Mouse (Mus musculus): ENCODE data around the gene Olfr530. TPM values are rescaled to one million over a fixed set of nuclear protein-coding genes. Genes with fewer than 3 reads are reported as not detected.

Gene Olfr530
- not detected in 2 replicates for polyA plus RNA-seq (2015; fragmentation: Nextera tagmentation; extraction: Ambion mirVana)

DNA sequence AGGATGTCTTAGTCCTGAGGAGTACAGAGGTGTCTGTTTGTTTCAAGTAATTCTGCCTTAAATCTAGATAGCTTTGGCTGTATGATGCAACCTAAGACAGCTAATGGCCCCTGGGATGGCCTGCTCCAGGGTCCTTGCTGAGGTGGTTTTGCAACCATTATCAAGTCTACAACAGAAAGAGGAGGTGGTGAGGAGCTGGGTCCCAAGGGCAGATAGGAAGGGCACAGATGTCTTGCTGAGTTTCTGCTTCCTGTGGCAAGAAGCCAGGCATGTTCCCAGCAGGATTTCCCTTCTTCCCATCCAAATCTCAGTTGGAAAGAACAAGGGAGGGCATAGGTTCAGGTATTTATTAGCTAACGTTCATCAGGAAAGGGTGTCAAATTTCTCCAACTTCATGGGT, at the start of gene Olfr530:
Olfr530 (minus strand) TSS at position 101 of the 400 bp plus-strand sequence.
- ATAC-seq (ENCODE audit: borderline replicate concordance, extremely low read depth, low FRiP score, low TSS enrichment) = no peak
- no peak within 1 kb of the TSS for H3K9ac ChIP-seq
- no peak within 1 kb of the TSS for H3K4me3 ChIP-seq
- H3K4me2 ChIP-seq = no peak within 1 kb of the TSS
- H3K36me3 ChIP-seq = no peaks in the 10 kb centered on the region
- no peaks in the 10 kb centered on the region for H3K4me1 ChIP-seq
- H3K9me3 ChIP-seq = no peaks in the 10 kb centered on the region
- WGBS = 33% methylated on average over 1 of the region's 1 CpGs
- no peak within 1 kb of the TSS for H3K27ac ChIP-seq
- no peaks in the 10 kb centered on the region for H3K27me3 ChIP-seq

DNA sequence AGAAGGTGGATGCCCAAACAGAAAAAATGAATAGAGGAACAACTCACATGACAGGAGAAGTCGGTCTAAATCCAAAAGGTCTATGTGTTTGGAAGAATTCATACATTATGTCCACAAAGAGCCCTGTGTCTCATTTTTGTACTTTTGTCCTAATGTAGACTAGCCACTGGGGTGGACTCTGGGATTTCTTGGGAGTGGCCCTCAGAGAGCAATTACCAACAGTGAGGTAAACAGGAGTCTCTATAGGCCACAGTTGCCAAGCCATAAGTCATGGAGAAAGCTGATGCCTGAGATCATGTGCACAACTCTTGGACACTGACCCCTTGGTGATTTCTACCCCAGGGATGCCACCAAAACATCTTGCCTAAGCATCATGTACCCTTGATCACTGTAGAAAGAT, 45.4 kb upstream of the Olfr530 start, which contains the start of gene Olfr532:
Olfr532 (minus strand) TSS at position 101 of the 400 bp plus-strand sequence.
- no peaks in the 10 kb centered on the region for H3K4me1 ChIP-seq
- no peaks in the 10 kb centered on the region for H3K9me3 ChIP-seq
- H3K4me3 ChIP-seq = no peak within 1 kb of the TSS
- 95% methylated on average over 1 of the region's 1 CpGs for WGBS
- no peaks in the 10 kb centered on the region for H3K36me3 ChIP-seq
- no peak within 1 kb of the TSS for H3K27ac ChIP-seq
- no peak within 1 kb of the TSS for H3K9ac ChIP-seq
- H3K27me3 ChIP-seq = no peaks in the 10 kb centered on the region
- H3K4me2 ChIP-seq = no peak within 1 kb of the TSS
- no peak for ATAC-seq (ENCODE audit: borderline replicate concordance, extremely low read depth, low FRiP score, low TSS enrichment)

DNA sequence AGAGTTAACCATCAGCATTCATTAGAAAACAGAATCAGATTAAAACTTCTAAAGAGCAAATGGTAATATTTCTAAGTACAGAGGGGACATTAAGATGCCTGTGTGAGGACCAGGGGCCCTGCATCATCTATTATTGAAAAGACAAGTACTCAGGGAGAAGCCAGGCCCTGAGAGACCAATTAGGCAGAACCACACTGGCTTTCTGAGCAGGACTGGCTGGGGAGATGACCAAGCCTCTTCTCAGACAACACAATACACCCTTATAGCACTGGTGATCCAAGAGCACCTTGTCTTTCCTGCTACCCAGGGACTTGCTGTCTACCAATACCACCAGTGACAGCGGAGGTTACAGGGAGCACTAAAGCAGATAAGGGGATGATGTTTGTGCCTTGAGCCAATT, 26.7 kb upstream of the Olfr530 start, which contains the start of gene Olfr531:
Olfr531 (minus strand) TSS at position 101 of the 400 bp plus-strand sequence.
- no peak for ATAC-seq (ENCODE audit: borderline replicate concordance, extremely low read depth, low FRiP score, low TSS enrichment)

DNA sequence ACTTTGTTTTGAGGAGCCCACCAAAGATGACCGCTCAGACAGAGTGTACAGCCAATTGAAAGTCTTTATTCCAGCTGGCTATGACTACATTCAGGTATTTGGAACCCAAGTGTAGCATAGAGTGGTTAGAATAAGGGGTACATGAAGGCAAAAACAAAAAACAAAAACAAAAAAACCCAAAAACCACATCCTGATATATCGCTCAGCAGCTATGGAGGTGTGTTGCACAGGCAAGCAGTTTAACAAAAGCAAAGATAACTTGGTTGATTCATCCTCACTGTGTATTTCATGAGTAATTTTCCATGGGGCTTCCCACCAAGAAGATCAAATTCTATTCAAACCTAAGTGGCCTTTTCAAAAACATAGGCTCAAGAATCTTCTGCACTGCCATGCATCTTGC, 780 bp upstream of the Olfr530 start:
- Histone ChIP-seq H3K4me1 (no peaks in the 10 kb centered on the region), H3K27ac (no peak overlapping the region), H3K4me3 (no peak overlapping the region), H3K9ac (no peak overlapping the region), H3K27me3 (no peaks in the 10 kb centered on the region), H3K9me3 (no peaks in the 10 kb centered on the region), H3K4me2 (no peak overlapping the region), H3K36me3 (no peaks in the 10 kb centered on the region)
- WGBS = 92% methylated on average over 2 of the region's 2 CpGs
- no peak for ATAC-seq (ENCODE audit: borderline replicate concordance, extremely low read depth, low FRiP score, low TSS enrichment)

More for the DNA sequence above, 26.7 kb upstream of the Olfr530 start, which contains the start of gene Olfr531:
- Histone ChIP-seq H3K27ac (no peak within 1 kb of the TSS), H3K9me3 (no peaks in the 10 kb centered on the region), H3K4me2 (no peak within 1 kb of the TSS), H3K4me1 (no peaks in the 10 kb centered on the region), H3K36me3 (no peaks in the 10 kb centered on the region), H3K4me3 (no peak within 1 kb of the TSS), H3K27me3 (no peaks in the 10 kb centered on the region), H3K9ac (no peak within 1 kb of the TSS)
- 76% methylated on average over 1 of the region's 1 CpGs for WGBS

DNA sequence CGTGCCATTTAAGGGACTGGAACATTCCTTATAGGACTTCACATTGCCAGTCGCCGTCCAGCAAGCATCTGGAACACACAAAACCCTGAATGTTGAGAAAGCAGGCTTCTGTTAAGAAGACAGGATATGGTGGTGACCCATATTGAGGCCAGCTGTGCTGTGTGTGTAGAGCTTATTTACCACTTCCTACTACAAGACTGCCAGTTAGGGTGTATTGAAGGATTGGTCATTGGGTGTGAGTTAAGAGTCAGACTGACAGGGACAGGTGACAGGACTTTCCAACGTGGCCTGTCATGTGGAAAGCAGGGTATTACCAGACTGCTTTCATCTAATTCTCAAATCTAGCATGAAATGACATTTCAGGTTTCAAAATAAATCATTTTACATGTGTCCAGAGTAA, 1.8 kb downstream of the Olfr530 start:
- no peak for ATAC-seq (ENCODE audit: borderline replicate concordance, extremely low read depth, low FRiP score, low TSS enrichment)
- H3K4me3 ChIP-seq = no peak overlapping the region

DNA sequence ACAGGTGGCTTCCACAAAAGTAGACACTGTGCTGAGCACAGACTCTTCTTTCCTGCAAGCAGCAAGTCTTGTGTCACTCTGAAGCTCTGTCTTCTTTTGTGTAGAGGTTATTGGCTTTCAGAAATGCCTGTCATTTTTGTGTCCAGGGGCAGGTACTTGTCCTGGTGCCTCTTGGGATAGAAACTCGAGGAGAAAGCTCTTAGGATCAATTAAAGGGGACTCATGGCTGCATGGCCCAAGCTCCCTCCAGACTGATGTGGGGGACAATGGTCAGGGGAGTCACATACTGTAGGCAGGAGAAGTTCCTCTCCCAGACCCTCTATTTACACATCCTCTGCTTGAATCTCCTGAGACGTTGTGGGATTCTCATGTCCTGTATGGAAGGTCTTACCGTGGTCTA, 14.6 kb downstream of the Olfr530 start, which contains the start of gene Olfr60:
Olfr60 (minus strand) TSS at position 101 of the 400 bp plus-strand sequence.
- Histone ChIP-seq H3K9ac (no peak within 1 kb of the TSS), H3K27ac (no peak within 1 kb of the TSS), H3K36me3 (no peaks in the 10 kb centered on the region), H3K9me3 (no peaks in the 10 kb centered on the region), H3K27me3 (no peaks in the 10 kb centered on the region), H3K4me3 (no peak within 1 kb of the TSS), H3K4me1 (no peaks in the 10 kb centered on the region), H3K4me2 (no peak within 1 kb of the TSS)
- no peak for ATAC-seq (ENCODE audit: borderline replicate concordance, extremely low read depth, low FRiP score, low TSS enrichment)
- 62% methylated on average over 3 of the region's 3 CpGs for WGBS

More for the DNA sequence above, 1.8 kb downstream of the Olfr530 start:
- Histone ChIP-seq H3K27me3 (no peaks in the 10 kb centered on the region), H3K4me1 (no peaks in the 10 kb centered on the region), H3K4me2 (no peak overlapping the region), H3K9me3 (no peaks in the 10 kb centered on the region), H3K27ac (no peak overlapping the region), H3K36me3 (no peaks in the 10 kb centered on the region), H3K9ac (no peak overlapping the region)
- 64% methylated on average over 4 of the region's 4 CpGs for WGBS

DNA sequence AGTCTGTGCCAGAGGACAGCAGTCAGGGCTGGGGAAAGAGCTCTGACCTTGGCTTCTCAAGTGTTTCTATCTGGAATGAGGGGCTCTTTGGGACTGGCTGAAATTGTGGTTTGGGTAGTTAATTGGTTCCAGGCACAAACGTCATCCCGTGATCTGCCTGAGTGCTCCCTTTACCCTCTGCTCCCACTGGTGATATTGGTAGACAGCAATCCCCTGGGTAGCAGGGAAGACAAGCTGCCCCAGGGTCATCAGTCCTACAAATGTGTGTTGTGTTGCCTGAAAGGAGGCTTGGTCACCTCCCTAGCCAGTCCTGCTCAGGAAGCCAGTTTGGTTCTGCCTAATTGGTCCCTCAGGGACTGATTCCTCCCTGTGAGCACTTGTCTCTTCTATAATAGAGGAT, 42.4 kb downstream of the Olfr530 start, which contains the start of gene Olfr527:
Olfr527 (plus strand) TSS at position 301 of the 400 bp plus-strand sequence.
- no peaks in the 10 kb centered on the region for H3K27me3 ChIP-seq
- no peak within 1 kb of the TSS for H3K4me2 ChIP-seq
- H3K4me3 ChIP-seq = no peak within 1 kb of the TSS
- H3K9ac ChIP-seq = no peak within 1 kb of the TSS
- no peak for ATAC-seq (ENCODE audit: borderline replicate concordance, extremely low read depth, low FRiP score, low TSS enrichment)
- no peak within 1 kb of the TSS for H3K27ac ChIP-seq
- 78% methylated on average over 2 of the region's 2 CpGs for WGBS
- H3K4me1 ChIP-seq = no peaks in the 10 kb centered on the region
- H3K9me3 ChIP-seq = no peaks in the 10 kb centered on the region
- no peaks in the 10 kb centered on the region for H3K36me3 ChIP-seq

DNA sequence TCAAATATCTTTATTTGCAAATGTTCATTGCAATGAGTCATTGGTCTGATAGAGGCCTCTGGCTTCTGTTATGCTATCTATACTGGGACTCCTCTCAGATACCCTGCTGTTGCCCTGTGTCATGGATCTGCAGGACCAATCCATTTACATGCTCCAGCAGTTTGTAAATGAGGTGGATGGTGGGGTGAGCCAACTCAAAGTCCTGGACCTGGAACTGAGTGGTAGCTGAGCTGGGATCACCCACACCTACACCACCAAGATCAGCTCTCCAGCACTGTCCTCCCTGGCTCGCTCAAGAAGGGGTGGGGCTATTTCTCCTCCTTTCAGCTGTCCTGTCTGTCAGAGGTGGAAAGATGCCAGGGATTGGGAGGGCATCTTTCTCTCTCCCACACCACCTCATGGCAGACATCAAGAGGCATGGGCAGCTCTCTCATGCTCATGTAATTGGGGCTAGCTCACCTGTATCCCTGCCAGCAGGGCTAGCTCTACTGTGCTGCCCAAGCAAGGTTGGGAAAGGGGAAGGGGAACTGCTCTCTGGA, 46.3 kb downstream of the Olfr530 start:
- no peak; the same call in 1 of the 2 replicates for ATAC-seq (ENCODE audit: borderline replicate concordance, extremely low read depth, low FRiP score, low TSS enrichment)
- Histone ChIP-seq H3K4me3 (no peak overlapping the region), H3K9me3 (no peaks in the 10 kb centered on the region), H3K27ac (no peak overlapping the region), H3K4me2 (no peak overlapping the region), H3K4me1 (no peaks in the 10 kb centered on the region), H3K27me3 (no peaks in the 10 kb centered on the region), H3K9ac (no peak overlapping the region), H3K36me3 (no peaks in the 10 kb centered on the region)
- 52% methylated on average over 1 of the region's 1 CpGs for WGBS

Other genes with a start within 250 kb of the Olfr530 start
- 25.2 and 26.2 TPM in 2 replicates for gene Mtg1, start 238.8 kb downstream of the Olfr530 start, polyA plus RNA-seq (2015; fragmentation: Nextera tagmentation; extraction: Ambion mirVana)
- gene Sprn, start 221.5 kb downstream of the Olfr530 start, polyA plus RNA-seq (2015; fragmentation: Nextera tagmentation; extraction: Ambion mirVana) = 0.11 and 0.27 TPM in 2 replicates
- not detected in 2 replicates for gene Olfr522, start 211.6 kb downstream of the Olfr530 start, polyA plus RNA-seq (2015; fragmentation: Nextera tagmentation; extraction: Ambion mirVana)
- gene Olfr523, start 203.1 kb downstream of the Olfr530 start, polyA plus RNA-seq (2015; fragmentation: Nextera tagmentation; extraction: Ambion mirVana) = not detected in 2 replicates
- 0.05 TPM in 1 of 2 replicates, not detected in the other for gene Olfr524, start 170.4 kb downstream of the Olfr530 start, polyA plus RNA-seq (2015; fragmentation: Nextera tagmentation; extraction: Ambion mirVana)
- gene Cd163l1, start 158.1 kb downstream of the Olfr530 start, polyA plus RNA-seq (2015; fragmentation: Nextera tagmentation; extraction: Ambion mirVana) = 0.44 and 3.1 TPM in 2 replicates
- gene 5830411N06Rik, start 129.0 kb downstream of the Olfr530 start, polyA plus RNA-seq (2015; fragmentation: Nextera tagmentation; extraction: Ambion mirVana) = 0.19 TPM in 1 of 2 replicates, not detected in the other
- not detected in 2 replicates for gene Olfr525, start 55.5 kb downstream of the Olfr530 start, polyA plus RNA-seq (2015; fragmentation: Nextera tagmentation; extraction: Ambion mirVana)
- gene Olfr527, start 42.3 kb downstream of the Olfr530 start, polyA plus RNA-seq (2015; fragmentation: Nextera tagmentation; extraction: Ambion mirVana) = not detected in 2 replicates
- not detected in 2 replicates for gene Olfr60, start 14.7 kb downstream of the Olfr530 start, polyA plus RNA-seq (2015; fragmentation: Nextera tagmentation; extraction: Ambion mirVana)
- gene Olfr531, start 26.6 kb upstream of the Olfr530 start, polyA plus RNA-seq (2015; fragmentation: Nextera tagmentation; extraction: Ambion mirVana) = not detected in 2 replicates
- not detected in 2 replicates for gene Olfr532, start 45.3 kb upstream of the Olfr530 start, polyA plus RNA-seq (2015; fragmentation: Nextera tagmentation; extraction: Ambion mirVana)
- gene Olfr533, start 87.0 kb upstream of the Olfr530 start, polyA plus RNA-seq (2015; fragmentation: Nextera tagmentation; extraction: Ambion mirVana) = not detected in 2 replicates
- gene Olfr535, start 107.9 kb upstream of the Olfr530 start, polyA plus RNA-seq (2015; fragmentation: Nextera tagmentation; extraction: Ambion mirVana) = not detected in 2 replicates
- gene Olfr536, start 131.1 kb upstream of the Olfr530 start, polyA plus RNA-seq (2015; fragmentation: Nextera tagmentation; extraction: Ambion mirVana) = not detected in 2 replicates
- gene Olfr538, start 191.6 kb upstream of the Olfr530 start, polyA plus RNA-seq (2015; fragmentation: Nextera tagmentation; extraction: Ambion mirVana) = not detected in 2 replicates
- gene Olfr46, start 224.9 kb upstream of the Olfr530 start, polyA plus RNA-seq (2015; fragmentation: Nextera tagmentation; extraction: Ambion mirVana) = not detected in 2 replicates

All from lung, embryonic 15.5 days (tissue).